Mouse (Mus musculus) hindbrain, embryonic 15.5 days (tissue): ENCODE data around the gene Odaph. TPM values are rescaled to one million over a fixed set of nuclear protein-coding genes. Genes with fewer than 3 reads are reported as not detected.

Experiments used
- ATAC-seq: fragments of 200-750 bp; cut with Nextera tagmentation; 2 replicates; pipeline ENCODE4 v1.8.0; 2017; ENCODE audit warnings: low read depth, moderate number of reproducible peaks, moderate TSS enrichment; ENCODE audit not compliant: low FRiP score
- H3K27ac ChIP-seq: fragments of 300-500 bp; sonication (generic); replicated peaks from 2 replicates; pipeline ENCODE4 v1.5.1; 2015; ENCODE audit warnings: mild to moderate bottlenecking, inconsistent platforms
- H3K27me3 ChIP-seq: fragments of 300-500 bp; sonication (generic); 2 replicates; pipeline ENCODE4 v1.6.1; 2015; ENCODE audit warnings: control low read depth, inconsistent platforms
- H3K36me3 ChIP-seq: fragments of 300-500 bp; sonication (generic); 2 replicates; pipeline ENCODE4 v1.6.1; 2015; ENCODE audit warnings: control low read depth, inconsistent platforms
- H3K4me1 ChIP-seq: fragments of 300-500 bp; sonication (generic); replicated peaks from 2 replicates; pipeline ENCODE4 v1.6.1; 2015; ENCODE audit warnings: control low read depth, inconsistent platforms
- H3K4me2 ChIP-seq: fragments of 300-500 bp; sonication (generic); 2 replicates; pipeline ENCODE4 v1.6.1; 2015; ENCODE audit warnings: moderate library complexity, mild to moderate bottlenecking, inconsistent platforms
- H3K4me3 ChIP-seq: fragments of 300-500 bp; sonication (generic); 2 replicates; pipeline ENCODE4 v1.5.1; 2015; ENCODE audit warnings: mild to moderate bottlenecking, inconsistent platforms
- H3K9ac ChIP-seq: fragments of 300-500 bp; sonication (generic); 2 replicates; pipeline ENCODE4 v1.6.1; 2015; ENCODE audit warnings: inconsistent platforms
- H3K9me3 ChIP-seq: fragments of 300-500 bp; sonication (generic); 2 replicates; pipeline ENCODE4 v1.6.1; 2016; ENCODE audit warnings: control low read depth, inconsistent platforms
- WGBS: fragments of 180-500 bp; shearing (Covaris S2); methylation state at CpG from one replicate; pipeline ENCODE4 v1.1.7; 2015; 5-methylcytosine and 5-hydroxymethylcytosine counted together
- polyA plus RNA-seq: library from polyadenylated mRNA; unstranded; fragments of >200 nt; fragmentation: Nextera tagmentation; extraction: Ambion mirVana; gene quantifications from 2 replicates; pipeline ENCODE4 v1.2.1, GENCODE M21; 2015

The Odaph gene
- polyA plus RNA-seq, 1 experiment from 2014 or later = 0.21 TPM

- H3K27ac ChIP-seq = no peak overlapping the region
- H3K9me3 ChIP-seq = no peaks in the 10 kb centered on the region
- no peak overlapping the region for H3K4me2 ChIP-seq
- H3K27me3 ChIP-seq = no peaks in the 10 kb centered on the region
- ATAC-seq = no peak
- no peak overlapping the region for H3K9ac ChIP-seq
- no peak overlapping the region for H3K4me3 ChIP-seq
- 61% methylated on average over 13 of the region's 13 CpGs for WGBS
- no peaks in the 10 kb centered on the region for H3K36me3 ChIP-seq
- no peaks in the 10 kb centered on the region for H3K4me1 ChIP-seq
Measured at GRCm38 (mm10) chr5:91994546-91994945, 7.3 kb downstream of the Odaph start.

GRCm38 (mm10) chr5:92000770-92001169 lies 13.5 kb downstream of the Odaph start:
- WGBS = 77% methylated on average over 2 of the region's 2 CpGs
- no peak for ATAC-seq
- H3K27ac ChIP-seq = no peak overlapping the region
- no peaks in the 10 kb centered on the region for H3K36me3 ChIP-seq
- H3K27me3 ChIP-seq = no peaks in the 10 kb centered on the region
- H3K9ac ChIP-seq = no peak overlapping the region
- H3K4me1 ChIP-seq = no peaks in the 10 kb centered on the region
- no peak overlapping the region for H3K4me2 ChIP-seq
- no peak overlapping the region for H3K4me3 ChIP-seq
- H3K9me3 ChIP-seq = no peaks in the 10 kb centered on the region

GRCm38 (mm10) chr5:92003011-92003410 lies 15.7 kb downstream of the Odaph start:
- WGBS = 68% methylated on average over 2 of the region's 2 CpGs
- no peaks in the 10 kb centered on the region for H3K4me1 ChIP-seq
- no peak overlapping the region for H3K9ac ChIP-seq
- H3K27me3 ChIP-seq = no peaks in the 10 kb centered on the region
- no peak overlapping the region for H3K27ac ChIP-seq
- no peaks in the 10 kb centered on the region for H3K9me3 ChIP-seq
- no peak overlapping the region for H3K4me3 ChIP-seq
- H3K4me2 ChIP-seq = no peak overlapping the region
- no peaks in the 10 kb centered on the region for H3K36me3 ChIP-seq
- ATAC-seq = peak; percentile 83; the same call in 1 of the 2 replicates

- 51% methylated on average over 2 of the region's 2 CpGs for WGBS
- Histone ChIP-seq H3K27me3 (no peaks in the 10 kb centered on the region), H3K36me3 (no peaks in the 10 kb centered on the region), H3K4me2 (no peak overlapping the region), H3K9ac (no peak overlapping the region), H3K9me3 (no peaks in the 10 kb centered on the region), H3K4me1 (no peaks in the 10 kb centered on the region), H3K4me3 (no peak overlapping the region), H3K27ac (no peak overlapping the region)
- no peak for ATAC-seq
Measured at GRCm38 (mm10) chr5:92009827-92010226, 22.6 kb downstream of the Odaph start.

GRCm38 (mm10) chr5:92011756-92012155 lies 24.5 kb downstream of the Odaph start:
- Histone ChIP-seq H3K9me3 (no peaks in the 10 kb centered on the region), H3K36me3 (no peaks in the 10 kb centered on the region), H3K9ac (no peak overlapping the region), H3K4me1 (no peaks in the 10 kb centered on the region), H3K4me3 (no peak overlapping the region), H3K4me2 (no peak overlapping the region), H3K27me3 (no peaks in the 10 kb centered on the region), H3K27ac (no peak overlapping the region)
- no peak for ATAC-seq
- WGBS = 69% methylated on average over 7 of the region's 7 CpGs

GRCm38 (mm10) chr5:92019960-92020359 lies 32.7 kb downstream of the Odaph start:
- no peak overlapping the region for H3K4me3 ChIP-seq
- no peaks in the 10 kb centered on the region for H3K27me3 ChIP-seq
- H3K9ac ChIP-seq = no peak overlapping the region
- ATAC-seq = no peak
- no peak overlapping the region for H3K27ac ChIP-seq
- H3K36me3 ChIP-seq = no peaks in the 10 kb centered on the region
- no peak overlapping the region for H3K4me2 ChIP-seq
- no peaks in the 10 kb centered on the region for H3K4me1 ChIP-seq
- no peaks in the 10 kb centered on the region for H3K9me3 ChIP-seq
- WGBS = 61% methylated on average over 2 of the region's 2 CpGs

- Histone ChIP-seq H3K9ac (peak overlapping the region; percentile 41), H3K4me3 (peak overlapping the region; percentile 52), H3K27me3 (0 out of 2 replicates have a peak, but pooled peaks cover 6% of the 10 kb centered on the region), H3K4me2 (peak overlapping the region; percentile 66), H3K4me1 (0 out of 2 replicates have a peak, but pooled peaks cover 7% of the 10 kb centered on the region), H3K9me3 (no peaks in the 10 kb centered on the region), H3K36me3 (no peaks in the 10 kb centered on the region), H3K27ac (peak overlapping the region; percentile 69)
- peak; percentile 99 for ATAC-seq
- WGBS = under 1% methylated on average over 67 of the region's 68 CpGs
Measured at GRCm38 (mm10) chr5:92042377-92043348, 55.4 kb downstream of the Odaph start.

GRCm38 (mm10) chr5:92043783-92044182 lies 56.5 kb downstream of the Odaph start, which contains the start of gene Cdkl2:
Gene Cdkl2, minus strand, starts transcription at chr5:92043883.
- Histone ChIP-seq H3K9ac (peak within 1 kb of the TSS; percentile 41), H3K27me3 (0 out of 2 replicates have a peak, but pooled peaks cover 6% of the 10 kb centered on the region), H3K36me3 (no peaks in the 10 kb centered on the region), H3K4me2 (peak within 1 kb of the TSS; percentile 66), H3K9me3 (no peaks in the 10 kb centered on the region), H3K4me3 (peak within 1 kb of the TSS; percentile 52), H3K27ac (peak within 1 kb of the TSS; percentile 69), H3K4me1 (0 out of 2 replicates have a peak, but pooled peaks cover 7% of the 10 kb centered on the region)
- 74% methylated on average over 4 of the region's 4 CpGs for WGBS
- ATAC-seq = no peak

Other genes starting within 250 kb of the Odaph start
- gene Rchy1, start 24.4 kb upstream of the Odaph start, polyA plus RNA-seq = 82.2 and 85.0 TPM in 2 replicates
- 13.7 and 14.8 TPM in 2 replicates for gene Cdkl2, start 56.4 kb downstream of the Odaph start, polyA plus RNA-seq
- 325 and 337 TPM in 2 replicates for gene G3bp2, start 96.2 kb downstream of the Odaph start, polyA plus RNA-seq
- gene Uso1, start 150.5 kb downstream of the Odaph start, polyA plus RNA-seq = 38.7 and 44.6 TPM in 2 replicates
- not detected in 2 replicates for gene U90926, start 227.9 kb downstream of the Odaph start, polyA plus RNA-seq